Mouse (Mus musculus) heart, postnatal 10 days (tissue): ENCODE measurements around the gene Serpine1. TPM values are rescaled to one million over a fixed set of nuclear protein-coding genes. Genes with fewer than 3 reads are reported as not detected.

Source experiments
- DNase-seq, 2 experiments: peaks; one replicate each; pipeline ENCODE4 v3.0.0; 2021
- intact Hi-C: fragments of 180-260 bp; cut with DNase I; formaldehyde crosslinking; loops from one replicate; pipeline ENCODE4 v1.15.1; 2025
- total RNA-seq, 2 experiments: library from RNA; stranded (reverse); gene quantifications; 2 replicates each; pipeline ENCODE4 v1.2.3; 2021

Serpine1 gene
- total RNA-seq, 2 experiments from 2014 or later, result 11.0 to 19.3 TPM

DNA sequence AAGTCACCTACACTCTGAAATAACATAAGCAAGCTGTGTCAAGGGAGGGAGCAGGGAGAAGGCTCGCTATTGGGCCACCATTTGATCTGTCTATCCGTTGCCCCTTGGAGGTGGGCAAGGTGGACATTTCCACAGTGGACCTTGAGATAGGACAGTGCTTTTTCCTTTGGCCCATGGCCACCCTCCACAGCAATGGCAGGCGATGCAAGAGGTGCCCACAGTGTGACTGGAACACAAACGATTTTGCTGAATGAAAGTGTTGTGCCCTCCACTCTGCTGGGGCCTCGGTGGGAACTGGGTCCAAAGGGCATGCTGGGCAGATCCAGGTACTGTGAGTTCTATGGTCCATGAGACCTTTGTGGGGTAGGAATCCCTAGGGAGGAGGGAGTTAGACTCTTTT, 9.5 kb downstream of the Serpine1 start:
- intact Hi-C loops, result loop anchor here (1.0 to 2.0 kb wide), 2 partner anchors 38 to 45 kb away; no protein-coding TSS in a partner anchor
- DNase-seq, result no peak

DNA sequence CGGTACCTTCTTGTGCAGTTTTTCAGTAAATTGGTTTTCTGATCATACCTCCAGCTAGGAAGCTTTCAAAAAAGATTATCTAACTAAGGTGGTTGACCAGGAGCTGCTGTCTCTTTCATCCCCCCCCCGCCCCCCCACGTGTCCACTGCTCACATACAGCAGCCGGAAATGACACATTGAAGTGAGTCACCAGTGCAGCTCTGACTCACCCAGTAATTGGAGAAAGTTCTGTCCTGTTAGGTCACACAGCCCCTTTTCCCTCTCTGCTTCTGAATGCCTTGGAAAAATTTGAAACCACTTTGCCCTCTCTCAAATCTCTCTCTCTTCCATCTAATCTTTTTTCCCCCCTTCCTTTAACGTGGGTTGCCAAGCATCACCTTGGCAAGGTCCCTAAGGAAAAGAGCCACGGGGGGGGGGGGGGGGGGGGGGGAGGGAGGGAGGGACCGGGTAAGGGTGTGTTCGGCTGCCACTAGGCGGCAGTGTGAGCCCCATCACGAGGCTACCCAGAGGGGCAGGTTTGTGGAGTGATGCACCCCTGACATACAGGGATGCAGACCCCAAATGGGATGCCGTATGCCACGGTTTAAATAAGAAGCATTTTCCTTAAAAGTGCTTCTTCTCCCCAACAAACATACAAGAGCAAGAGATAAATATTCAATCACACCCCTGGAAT, 10.1 kb downstream of the Serpine1 start:
- intact Hi-C loops, result loop anchor here (1.0 to 2.0 kb wide), 2 partner anchors 37 to 45 kb away; no protein-coding TSS in a partner anchor
- peak; percentile 47 to 78 for DNase-seq

DNA sequence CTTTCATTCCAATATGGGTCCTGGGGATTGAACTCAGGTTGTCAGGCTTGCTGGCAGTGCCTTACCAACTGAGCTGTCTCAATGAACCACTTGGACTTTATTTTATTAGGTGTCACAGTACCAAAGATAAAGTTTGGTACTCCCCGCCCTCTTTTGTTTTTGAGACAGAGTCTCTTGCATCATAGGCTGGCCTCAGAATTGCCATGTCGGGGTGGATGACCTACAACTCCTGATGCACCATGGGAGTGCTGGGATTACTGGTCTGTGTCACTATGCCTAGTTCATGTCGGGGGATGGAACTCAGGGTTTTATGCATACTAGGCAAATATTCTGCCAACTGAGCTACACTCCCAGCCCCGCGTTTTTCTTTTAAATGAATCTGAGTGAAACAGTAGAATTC, 17.2 kb downstream of the Serpine1 start:
- intact Hi-C loops, result no loop called here
- no peak for DNase-seq

DNA sequence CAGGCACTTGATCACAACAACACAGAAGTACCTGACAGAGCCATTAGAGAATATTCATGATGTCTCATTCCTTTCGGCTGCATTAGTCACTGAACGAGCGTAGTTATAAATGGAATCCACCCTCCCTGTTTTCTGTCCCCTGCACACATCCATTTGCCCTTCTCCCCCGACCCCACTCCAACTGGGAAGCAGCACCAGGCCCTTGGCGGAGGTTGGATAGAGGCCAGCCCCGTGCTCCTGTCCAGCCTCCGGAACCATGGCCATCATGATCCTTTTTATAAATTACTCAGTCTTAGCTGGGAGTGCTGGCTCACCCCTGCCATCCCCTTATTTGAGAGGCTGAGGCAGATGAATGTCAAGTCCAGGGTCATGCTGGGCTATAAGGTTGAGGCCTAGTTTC, 17.8 kb downstream of the Serpine1 start:
- no peak for DNase-seq
- intact Hi-C loops, result no loop called here

DNA sequence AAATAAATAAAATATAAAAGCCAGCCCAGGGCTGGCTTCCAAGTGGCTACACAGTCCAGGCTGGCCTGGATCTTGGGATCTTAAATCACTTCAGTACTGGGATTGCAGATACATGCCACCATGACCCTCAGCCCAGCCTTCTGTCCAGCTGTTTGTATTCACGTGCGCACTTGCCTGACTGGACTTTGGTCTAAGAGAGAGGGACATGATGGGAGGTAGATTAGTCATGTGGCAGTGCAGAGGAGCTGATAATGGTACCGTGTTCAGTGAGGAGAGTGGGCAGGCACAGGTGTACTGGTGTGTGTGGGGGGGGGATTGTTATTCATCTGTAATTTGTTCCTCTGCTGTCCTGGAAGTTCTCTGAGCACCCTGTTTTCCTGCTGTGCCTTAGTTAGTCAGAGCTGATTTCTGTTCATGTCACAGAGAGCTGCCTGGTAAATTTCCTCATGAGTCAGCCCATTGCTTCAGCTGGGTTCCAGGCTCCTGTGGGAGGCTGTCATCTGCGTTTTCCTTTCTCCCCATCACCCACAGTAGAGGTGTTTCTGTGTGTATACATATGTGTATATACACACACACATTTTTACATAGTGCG, 20.1 kb downstream of the Serpine1 start:
- intact Hi-C loops, result no loop called here

DNA sequence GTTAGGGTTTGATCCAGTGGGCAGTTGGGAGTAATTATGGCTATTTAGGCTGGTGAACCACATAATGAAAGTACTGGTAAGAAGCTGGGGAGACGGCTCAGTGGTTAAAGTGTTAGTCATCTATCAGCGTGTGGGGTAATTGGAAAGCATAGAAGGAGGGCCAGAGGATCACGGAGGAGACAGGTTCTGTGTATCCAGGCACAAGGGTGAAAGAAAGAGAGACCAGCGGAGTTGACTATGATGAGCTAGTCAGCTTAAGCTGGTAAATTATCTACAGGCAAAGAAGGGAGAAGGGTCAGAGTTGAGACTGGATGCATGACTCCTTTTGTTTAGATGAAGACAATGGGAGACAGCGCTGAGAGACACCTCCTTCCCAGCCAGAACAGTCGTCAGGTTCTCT, 20.9 kb downstream of the Serpine1 start:
- intact Hi-C loops, result no loop called here
- no peak for DNase-seq

More for the DNA sequence above, 20.1 kb downstream of the Serpine1 start:
- no peak for DNase-seq

DNA sequence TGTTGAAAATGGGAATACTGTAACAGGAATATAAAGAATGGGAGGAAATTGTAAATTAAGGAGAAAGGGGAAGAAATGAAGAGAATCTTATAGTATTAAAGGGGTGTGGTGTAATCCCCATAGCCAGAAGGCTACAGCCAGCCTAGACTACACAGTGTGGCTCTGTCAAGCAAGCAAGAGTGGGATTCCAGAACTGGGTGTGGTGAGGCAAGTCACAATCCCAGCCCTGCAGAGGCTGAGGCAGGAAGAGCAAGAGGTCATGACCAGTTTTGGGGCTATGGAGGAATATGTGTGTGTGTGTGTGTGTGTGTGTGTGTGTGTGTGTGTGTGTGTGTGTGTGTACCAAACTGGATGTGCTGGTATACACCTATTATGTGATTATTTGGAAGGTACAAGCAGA, 25.1 kb downstream of the Serpine1 start:
- intact Hi-C loops, result no loop called here
- no peak for DNase-seq

DNA sequence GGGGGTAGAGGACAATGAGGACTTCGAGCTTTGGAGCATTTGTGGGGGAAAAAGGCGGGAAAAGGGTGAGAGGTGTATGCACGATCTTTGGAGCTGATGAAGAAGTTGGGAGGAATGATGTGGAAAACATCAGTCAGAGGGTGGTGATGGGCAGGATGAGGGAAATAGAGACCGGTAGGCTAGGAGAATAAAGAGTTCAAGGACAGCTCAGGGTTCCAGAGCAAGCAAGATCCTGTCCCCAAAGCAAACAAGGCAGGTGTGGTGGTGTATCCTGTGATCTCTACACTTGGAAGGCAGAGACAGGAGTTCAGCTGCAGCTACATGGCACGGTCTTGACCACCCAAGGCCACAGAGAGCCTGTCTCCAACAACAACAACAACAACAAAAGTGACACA, 25.7 kb downstream of the Serpine1 start:
- intact Hi-C loops, result no loop called here
- no peak for DNase-seq

DNA sequence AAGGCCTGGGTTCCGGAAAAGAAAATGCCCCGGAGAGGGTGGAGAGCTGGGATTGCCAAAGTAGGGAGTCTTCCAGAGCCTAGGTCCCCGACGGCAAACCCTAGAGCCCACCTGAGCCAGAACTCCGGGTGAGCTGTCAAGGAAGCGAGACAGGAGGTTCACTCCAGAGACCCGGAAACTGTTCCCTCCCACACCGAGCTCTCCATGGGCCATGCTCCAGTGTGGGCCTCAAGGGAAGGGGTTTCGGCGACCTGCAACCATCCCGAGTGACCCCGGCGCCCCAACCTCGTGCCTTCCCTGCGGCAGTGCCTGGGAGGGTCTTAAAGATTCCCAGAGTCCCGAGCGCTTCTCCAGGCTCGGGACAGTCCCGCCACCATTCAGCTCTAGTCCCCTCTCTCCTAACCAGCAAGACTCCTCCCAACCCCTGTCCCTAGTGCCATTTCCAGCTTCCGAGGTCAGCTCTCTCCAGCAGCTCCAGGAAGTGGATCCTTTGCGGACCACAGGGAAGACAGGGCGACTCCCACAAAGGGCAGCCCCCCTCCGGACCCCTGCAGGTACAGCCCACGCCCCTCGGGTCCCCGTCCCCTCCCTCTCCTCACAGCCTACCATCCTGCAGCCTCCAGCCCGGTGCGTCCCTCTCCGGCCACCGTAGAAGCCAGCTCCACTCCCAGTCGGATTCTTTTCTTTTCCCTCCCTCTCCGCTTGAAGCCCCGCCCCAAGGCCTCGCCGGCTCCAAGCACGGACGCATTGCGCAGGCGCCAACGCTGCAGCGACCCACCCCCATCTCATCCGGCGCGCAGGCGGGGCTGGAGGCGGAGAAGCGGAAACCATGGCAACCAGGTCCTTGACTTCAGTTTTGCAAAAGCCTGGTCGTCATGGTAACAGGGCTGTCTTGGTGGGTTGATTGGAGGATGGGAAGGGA, 26.4 kb downstream of the Serpine1 start, which contains the start of gene Ap1s1:
Gene Ap1s1, minus strand, starts transcription at position 734 of the 922 bp plus-strand sequence.
- peak; percentile 97 to 98 for DNase-seq
- intact Hi-C loops, result no loop called here

DNA sequence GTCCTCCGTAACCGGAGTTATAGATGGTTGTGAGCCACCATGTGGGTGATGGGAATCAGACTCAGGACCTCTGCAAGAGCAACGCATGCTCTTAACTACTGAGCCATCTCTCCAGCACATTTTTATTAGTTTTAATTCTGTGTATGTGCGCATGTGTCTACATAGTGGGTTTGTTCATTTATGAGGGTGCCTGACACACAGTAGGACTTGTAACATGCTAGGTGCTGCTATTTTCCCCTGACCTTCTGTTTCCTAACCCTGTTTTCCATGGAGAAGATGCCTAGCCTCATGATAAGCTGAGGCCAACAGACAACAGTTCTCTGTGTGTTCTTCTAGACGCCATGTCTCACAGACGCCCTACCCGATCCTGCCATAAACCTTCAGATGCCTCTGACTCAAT, 28.1 kb downstream of the Serpine1 start:
- intact Hi-C loops, result no loop called here
- no peak for DNase-seq

DNA sequence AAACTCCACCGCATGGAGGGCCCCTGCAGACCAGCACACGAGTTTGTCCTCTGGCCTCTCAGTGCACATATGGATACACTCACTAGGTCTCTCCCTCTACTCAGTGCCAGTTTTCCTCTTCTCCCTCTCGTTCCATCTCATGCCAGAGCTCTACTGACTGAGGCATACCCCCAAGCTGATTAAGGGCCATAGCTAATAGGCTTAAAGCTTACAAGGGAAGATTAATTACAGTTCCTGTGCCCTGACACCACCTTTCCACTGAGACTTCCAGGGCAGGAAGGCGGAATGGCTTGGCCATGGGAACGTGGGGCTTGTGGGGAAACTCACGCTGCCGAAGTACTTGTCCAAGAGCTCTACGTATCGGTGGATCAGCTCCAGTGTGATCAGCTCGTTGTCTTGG, 30.6 kb downstream of the Serpine1 start:
- no peak for DNase-seq

DNA sequence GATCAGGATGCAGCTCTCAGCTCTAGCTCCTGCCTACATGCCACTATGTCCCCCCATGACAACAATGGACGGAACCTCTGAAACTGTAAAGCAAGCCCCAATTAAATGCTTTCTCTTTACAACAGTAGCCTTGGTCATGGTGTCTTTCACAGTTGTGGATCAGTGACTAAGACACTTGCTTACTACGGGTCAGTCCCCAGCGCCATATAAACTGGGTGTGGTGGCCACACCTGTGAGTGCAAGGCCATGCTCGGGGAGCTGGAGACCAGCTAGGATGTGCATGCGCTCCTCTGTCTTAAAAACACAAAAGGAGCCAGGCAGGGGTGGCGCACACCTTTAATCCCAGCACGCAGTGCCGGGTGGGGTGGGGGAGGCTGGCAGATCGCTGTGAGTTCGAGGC, 32.6 kb downstream of the Serpine1 start:
- no peak for DNase-seq
- intact Hi-C loops, result no loop called here

More for the DNA sequence above, 30.6 kb downstream of the Serpine1 start:
- intact Hi-C loops, result no loop called here

DNA sequence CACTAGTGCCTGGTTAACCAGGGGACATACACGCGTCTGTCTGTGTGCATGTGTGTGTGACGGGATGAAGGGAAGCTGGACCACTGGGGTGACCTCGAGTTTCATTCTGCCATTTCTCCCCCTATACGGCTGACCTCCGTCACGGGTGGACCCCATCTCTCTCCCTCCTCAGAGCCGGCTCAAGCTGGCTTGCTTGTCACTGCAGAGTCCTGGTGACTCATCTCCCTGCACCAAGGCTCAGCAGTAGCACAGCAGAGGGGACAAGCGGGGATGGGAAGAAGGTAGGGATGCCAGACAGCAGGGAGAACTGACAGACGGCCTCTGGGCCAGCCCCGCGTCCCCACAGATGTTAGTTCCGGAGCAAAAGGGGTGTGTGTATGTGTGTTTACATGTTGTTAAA, 35.9 kb downstream of the Serpine1 start:
- intact Hi-C loops, result no loop called here
- DNase-seq, result no peak

DNA sequence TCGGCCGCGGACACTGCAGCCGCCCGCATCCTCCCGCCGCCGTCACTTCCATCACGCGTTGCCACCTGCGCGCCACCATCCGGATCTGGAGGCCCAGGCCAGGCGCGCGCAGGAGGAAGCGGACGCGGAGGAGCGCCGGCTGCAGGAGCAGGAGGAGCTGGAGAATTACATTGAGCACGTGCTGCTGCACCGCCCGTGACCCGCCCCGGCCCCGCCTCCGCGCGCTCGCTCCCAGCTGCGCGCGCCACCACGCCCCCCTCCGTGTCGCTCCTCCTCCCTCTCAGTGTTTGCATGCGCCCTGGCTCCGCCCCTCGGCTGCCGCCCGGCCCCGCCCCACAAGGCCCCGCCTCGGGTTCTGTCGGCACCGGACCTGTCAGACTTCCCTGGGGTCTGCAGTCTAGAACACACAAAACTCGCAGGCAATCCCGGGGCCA, 39.4 kb downstream of the Serpine1 start:
- intact Hi-C loops, result no loop called here
- peak; percentile 86 to 88 for DNase-seq

DNA sequence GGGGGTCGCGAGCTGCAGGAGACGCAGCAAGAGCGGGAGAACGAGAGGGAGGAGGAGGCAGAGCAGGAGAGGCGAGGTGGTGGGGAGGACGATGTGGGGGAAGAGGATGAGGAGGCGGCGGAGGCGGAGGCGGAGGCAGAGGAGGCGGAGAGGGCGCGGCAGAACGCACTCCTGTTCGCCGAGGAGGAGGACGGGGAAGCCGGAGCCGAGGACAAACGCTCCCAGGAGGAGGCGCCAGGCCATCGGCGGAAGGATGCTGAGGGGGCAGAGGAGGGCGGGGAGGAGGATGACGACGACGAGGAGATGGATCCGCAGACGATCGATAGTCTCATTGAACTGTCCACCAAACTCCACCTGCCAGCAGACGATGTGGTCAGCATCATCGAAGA, 40.0 kb downstream of the Serpine1 start:
- intact Hi-C loops, result no loop called here

DNA sequence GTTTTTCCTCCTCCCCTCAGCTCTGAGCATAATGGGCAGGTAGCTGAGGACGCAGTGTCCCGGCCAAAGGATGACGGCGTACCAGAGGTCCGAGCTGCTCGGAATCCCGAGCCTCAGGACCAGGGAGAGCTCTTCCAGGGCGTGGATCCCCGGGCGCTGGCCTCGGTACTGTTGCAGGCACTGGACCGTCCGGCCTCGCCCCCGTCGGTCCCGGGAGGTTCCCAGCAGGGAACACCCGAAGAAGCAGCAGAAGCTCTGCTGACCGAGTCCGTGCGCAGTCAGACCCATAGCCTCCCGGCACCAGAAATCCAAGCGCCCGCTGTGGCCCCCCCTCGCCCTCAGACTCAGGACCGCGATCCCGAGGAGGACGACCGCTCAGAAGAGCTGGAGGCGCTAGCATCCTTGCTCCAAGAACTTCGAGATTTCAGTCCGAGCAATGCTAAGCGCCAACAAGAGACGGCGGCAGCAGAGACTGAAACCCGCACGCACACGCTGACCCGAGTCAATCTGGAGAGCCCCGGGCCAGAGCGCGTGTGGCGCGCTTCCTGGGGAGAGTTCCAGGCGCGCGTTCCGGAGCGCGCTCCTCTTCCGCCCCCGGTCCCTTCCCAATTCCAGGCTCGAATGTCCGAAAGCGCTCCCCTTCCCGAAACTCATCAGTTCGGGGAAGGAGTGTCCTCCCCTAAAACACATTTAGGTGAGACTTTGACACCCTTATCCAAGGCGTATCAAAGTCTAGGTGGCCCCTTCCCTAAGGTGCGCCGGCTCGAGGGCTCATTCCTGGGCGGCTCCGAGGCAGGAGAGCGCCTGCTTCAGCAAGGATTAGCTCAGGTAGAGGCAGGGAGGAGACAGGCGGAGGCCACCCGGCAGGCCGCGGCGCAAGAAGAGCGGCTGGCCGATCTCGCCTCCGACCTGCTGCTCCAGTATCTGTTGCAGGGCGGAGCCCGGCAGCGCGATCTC, 40.7 kb downstream of the Serpine1 start:
- DNase-seq, result peak; percentile 57 to 69
- intact Hi-C loops, result no loop called here

More for the DNA sequence above, 40.0 kb downstream of the Serpine1 start:
- DNase-seq, result peak; percentile 12

DNA sequence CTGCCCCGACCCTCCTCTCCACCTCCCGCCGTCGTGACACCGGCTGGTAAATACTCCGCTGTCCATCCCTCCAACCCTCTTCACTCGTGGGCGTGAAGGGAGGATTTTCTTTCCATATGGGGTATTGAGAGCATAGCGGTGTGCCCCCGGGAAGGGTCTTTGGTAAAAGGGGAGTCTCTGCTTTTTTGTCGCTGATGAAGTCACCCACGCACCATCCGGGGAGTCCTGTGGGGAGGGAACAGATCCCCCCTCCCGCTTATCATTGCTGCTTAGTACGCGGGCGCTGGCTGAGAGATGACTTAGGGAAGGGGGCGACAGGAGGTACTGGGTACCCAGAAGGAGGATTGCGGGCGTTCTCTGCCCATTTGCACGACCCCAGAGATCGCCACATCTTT, 41.7 kb downstream of the Serpine1 start:
- intact Hi-C loops, result no loop called here
- no peak for DNase-seq

DNA sequence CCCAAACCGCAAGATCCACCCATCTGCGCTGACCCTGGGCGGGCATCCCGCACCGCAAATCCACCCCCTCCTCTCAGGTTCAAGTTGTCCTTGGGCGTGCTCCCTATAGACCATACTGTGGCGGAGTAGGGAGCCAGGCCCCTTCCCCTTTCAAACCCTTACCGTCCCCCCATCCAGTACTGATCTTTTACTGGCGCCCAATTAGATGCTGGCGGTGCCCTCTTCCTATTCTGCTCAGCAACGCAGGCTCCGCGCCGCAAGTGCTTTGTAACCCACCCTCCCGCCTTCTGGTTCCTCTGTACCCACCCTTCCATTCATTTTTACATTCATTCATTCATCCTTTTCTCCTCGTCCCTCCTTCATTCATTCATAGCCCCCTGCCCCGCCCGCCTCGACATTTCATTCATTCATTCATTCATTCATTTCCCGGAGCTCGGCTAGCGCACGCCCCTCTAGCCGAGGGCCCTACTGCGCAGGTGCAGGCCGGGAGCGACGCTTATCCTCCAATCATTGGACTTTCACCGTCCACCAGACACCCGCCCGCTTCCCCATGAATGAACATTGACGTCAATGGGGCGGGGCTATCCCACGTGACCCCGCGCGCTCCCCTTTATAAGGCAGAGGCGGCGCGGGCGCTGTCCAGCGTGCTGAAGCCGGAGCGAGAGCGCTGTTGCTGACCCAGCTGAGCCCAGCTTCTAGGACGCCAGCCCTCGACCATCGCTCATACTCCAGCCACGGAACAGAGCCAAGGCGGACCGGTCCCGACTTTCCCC, 42.2 kb downstream of the Serpine1 start:
- intact Hi-C loops, result no loop called here

DNA sequence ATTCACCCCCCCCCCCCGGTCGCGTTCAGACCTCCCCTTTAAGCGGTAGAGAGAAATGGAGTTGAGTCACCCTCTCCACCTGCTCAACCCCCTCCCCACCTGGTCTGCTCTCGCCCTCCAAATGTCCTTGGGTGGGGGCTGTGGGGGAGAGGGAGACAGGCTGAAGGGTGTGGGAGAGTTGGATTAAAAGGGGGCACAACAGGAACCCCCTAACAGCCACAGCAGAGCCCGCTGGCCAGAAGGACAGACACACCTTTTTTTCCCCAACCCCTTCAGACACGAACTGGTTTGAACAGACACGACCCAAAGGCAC, 42.8 kb downstream of the Serpine1 start:
- no peak for DNase-seq
- intact Hi-C loops, result no loop called here

More for the DNA sequence above, 42.2 kb downstream of the Serpine1 start:
- DNase-seq, result peak; percentile 96 to 98
